Mouse (Mus musculus) lung, adult 2 months (tissue): ENCODE data around the gene Cp. TPM values are rescaled to one million over a fixed set of nuclear protein-coding genes. Genes with fewer than 3 reads are reported as not detected.
"Not testable (repeated sequence)": the region's sequence is repeated elsewhere in the genome, so short reads cannot be mapped to it uniquely, and the experiment has no call there.

Experiments
- DNase-seq: peaks from one replicate; pipeline ENCODE4 v3.0.0; 2022
- H3K4me1 ChIP-seq: fragments of 200-500 bp; 2 replicates; pipeline ENCODE4 v1.6.1; 2011; ENCODE audit warnings: low read length; ENCODE audit not compliant: control insufficient read depth, insufficient read depth
- H3K4me3 ChIP-seq: fragments of 200-500 bp; replicated peaks from 2 replicates; pipeline ENCODE3; 2011; ENCODE audit warnings: low read depth, mild to moderate bottlenecking, control low read depth, low read length; ENCODE audit errors: extremely low read depth
- CTCF ChIP-seq: fragments of 200-500 bp; IDR thresholded peaks from 2 replicates; pipeline ENCODE4 v1.5.1; 2011; ENCODE audit warnings: mild to moderate bottlenecking, low read length, control low read depth; ENCODE audit not compliant: insufficient read depth
- POLR2A ChIP-seq: fragments of 200-500 bp; IDR thresholded peaks from 2 replicates; pipeline ENCODE4 v1.6.1; 2011; ENCODE audit warnings: low read depth, mild to moderate bottlenecking, control low read depth, low read length, borderline replicate concordance; ENCODE audit errors: extremely low read depth
- WGBS: fragments of 180-500 bp; shearing (Covaris S2); methylation state at CpG from one replicate; pipeline ENCODE4 v1.1.7; 2018; 5-methylcytosine and 5-hydroxymethylcytosine counted together
- polyA plus RNA-seq: library from polyadenylated mRNA; depleted of rRNA; stranded (reverse); fragments of >200 nt; gene quantifications from 2 replicates; pipeline ENCODE4 v1.2.3, GENCODE M21; 2012

Gene Cp
- polyA plus RNA-seq, 1 experiment: 47.8 TPM

DNA sequence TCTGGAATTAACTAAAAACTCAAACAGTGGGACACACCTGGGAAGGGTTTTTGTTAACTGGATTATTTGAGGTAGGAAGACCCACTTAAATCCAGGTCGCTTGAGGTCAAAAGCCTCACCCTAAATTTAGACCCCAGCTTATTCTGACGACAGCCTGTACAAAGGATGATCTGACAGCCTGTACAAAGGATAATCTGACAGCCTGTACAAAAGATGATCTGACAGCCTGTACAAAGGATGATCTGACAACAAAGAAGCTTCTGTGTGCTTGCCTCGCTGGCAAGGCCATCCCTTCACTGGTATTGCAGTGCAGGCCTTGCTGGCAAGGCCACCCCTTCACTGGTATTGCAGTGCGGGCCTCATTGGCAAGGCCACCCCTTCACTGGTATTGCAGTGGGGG is 44.0 kb downstream of the Cp start:
- 86% methylated on average over 4 of the region's 4 CpGs for WGBS

DNA sequence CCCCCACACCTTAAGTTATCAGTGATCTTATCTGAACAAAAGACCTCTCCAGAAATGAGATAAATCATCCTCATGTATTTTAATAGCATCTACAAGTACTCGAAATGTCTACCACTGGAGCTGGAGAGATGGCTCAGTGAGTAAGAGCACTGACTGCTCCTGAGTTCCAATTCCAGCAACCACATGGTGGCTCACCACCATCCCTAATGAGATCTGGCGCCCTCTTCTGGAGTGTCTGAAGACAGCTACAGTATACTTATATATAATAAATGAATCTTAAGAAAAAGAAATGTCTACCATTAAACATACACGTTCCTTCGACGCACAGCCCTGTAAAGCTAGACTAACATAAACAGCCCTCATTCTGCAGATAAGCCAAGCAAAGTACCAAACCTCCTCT is 45.9 kb downstream of the Cp start:
- no peak for DNase-seq
- Histone ChIP-seq H3K4me3 (no peak overlapping the region), H3K4me1 (no peaks in the 10 kb centered on the region)
- TF ChIP-seq POLR2A (no peak), CTCF (peak; percentile 22; the same call in 1 of the 2 replicates)
- WGBS: 73% methylated on average over 5 of the region's 5 CpGs

More for the DNA sequence above, 44.0 kb downstream of the Cp start:
- no peak for DNase-seq
- no peak for TF ChIP-seq CTCF
- no peak for TF ChIP-seq POLR2A
- Histone ChIP-seq H3K4me1 (no peaks in the 10 kb centered on the region), H3K4me3 (no peak overlapping the region)

DNA sequence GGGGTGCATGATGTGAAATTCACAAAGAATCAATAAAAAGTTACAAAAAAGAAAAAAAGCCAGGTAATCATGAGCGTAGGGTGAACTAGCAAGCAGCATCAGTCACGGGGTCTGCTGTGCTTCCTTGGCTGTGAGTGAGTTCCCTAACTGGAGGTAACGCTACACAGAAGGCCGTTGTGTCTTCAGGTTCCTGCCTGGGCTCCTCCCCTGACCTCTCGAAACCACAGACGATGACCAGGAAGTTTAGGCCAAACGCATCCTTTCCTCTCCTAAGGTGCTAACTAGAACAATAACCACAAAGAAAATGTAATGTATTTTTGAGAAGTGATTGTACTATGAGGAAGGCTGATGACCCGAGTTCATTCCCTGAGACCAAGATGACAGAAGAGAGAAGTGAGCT is 47.6 kb downstream of the Cp start:
- no peak overlapping the region for H3K4me3 ChIP-seq
- WGBS: 75% methylated on average over 8 of the region's 8 CpGs
- DNase-seq: no peak
- no peaks in the 10 kb centered on the region for H3K4me1 ChIP-seq
- TF ChIP-seq POLR2A (no peak), CTCF (no peak)

DNA sequence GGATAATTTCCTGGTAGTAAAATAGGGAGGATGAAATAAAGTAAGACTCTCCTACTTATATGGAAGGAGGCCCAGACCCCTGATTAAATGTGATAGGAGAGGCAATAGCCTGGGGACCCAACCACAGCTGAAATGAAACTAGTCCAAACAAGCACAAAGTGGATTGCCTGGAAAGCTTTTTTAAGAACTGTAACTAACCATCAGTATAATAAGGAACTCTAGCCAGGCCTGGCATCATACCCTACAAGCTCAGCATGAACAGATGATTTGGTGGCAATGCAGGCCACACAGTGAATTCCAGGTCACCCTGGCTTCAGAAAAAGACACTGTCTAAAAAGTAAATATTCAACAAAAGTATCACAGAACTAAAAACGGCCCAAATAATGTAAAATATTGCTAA is 48.8 kb downstream of the Cp start:
- no peak overlapping the region for H3K4me3 ChIP-seq
- H3K4me1 ChIP-seq: no peaks in the 10 kb centered on the region
- 57% methylated on average over 1 of the region's 1 CpGs for WGBS
- no peak for DNase-seq
- no peak for TF ChIP-seq POLR2A
- TF ChIP-seq CTCF: no peak

DNA sequence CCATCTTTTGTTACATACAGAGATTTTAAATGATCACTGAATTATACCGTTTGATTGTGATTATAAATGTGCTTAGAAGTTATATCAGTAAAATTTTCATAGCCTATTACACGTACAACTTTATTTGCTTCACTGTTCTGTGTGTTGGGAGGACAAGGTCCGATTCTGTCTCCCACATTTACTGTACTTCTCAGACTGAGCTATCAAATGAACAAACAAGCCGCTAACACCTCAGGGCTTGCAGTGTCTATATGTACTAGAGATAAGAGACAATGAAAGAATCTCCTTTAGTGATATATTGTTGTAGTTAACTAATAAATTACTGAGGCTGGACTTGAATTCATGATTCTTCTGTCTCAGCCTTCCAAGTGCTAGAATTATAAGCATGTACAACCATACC is 50.4 kb downstream of the Cp start:
- TF ChIP-seq CTCF (no peak), POLR2A (no peak)
- Histone ChIP-seq H3K4me3 (no peak overlapping the region), H3K4me1 (no peaks in the 10 kb centered on the region)
- 87% methylated on average over 4 of the region's 4 CpGs for WGBS
- DNase-seq: no peak

DNA sequence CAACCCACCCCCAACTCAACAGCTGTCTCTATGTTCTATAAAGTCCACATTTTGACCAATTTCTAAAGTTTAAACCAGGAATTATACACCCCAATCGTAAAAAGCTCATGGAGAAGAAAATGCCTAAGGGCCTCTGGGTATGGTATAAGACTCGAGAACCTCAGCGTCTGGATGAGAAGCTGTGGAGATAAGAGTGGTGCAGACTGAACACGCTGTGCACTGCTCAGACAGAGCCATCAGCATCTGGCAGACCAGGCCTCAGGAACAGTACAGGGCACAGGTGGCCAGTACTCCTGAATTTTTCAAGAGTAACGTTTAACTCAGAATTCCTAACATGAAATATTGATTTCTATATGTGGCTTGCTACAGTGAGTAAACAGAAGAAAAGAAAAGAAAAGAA is 50.9 kb downstream of the Cp start:
- Histone ChIP-seq H3K4me3 (no peak overlapping the region), H3K4me1 (no peaks in the 10 kb centered on the region)
- WGBS: 89% methylated on average over 5 of the region's 5 CpGs
- no peak for TF ChIP-seq CTCF
- no peak for TF ChIP-seq POLR2A
- DNase-seq: no peak

DNA sequence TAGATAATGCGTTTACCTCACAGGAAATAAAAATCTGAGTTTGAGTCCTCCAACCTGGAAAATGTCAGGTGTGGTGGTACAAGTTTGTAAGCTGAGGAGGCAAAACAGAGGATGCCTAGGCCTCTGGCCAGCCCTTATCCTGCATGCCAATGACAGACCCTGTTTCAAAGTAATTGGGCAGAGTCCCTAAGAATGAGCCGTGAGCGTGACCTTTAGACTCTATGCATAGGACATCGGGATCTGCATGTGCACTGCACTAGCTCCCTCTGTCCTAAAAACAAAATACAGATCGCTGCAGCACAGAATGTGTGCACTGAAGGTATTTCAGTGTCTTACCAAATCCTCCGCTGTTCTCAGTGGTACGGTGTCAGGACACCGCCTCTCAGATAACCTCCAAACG is 53.6 kb downstream of the Cp start:
- WGBS: 92% methylated on average over 9 of the region's 9 CpGs
- Histone ChIP-seq H3K4me3 (no peak overlapping the region), H3K4me1 (no peaks in the 10 kb centered on the region)
- TF ChIP-seq CTCF: no peak
- TF ChIP-seq POLR2A: no peak
- DNase-seq: no peak

DNA sequence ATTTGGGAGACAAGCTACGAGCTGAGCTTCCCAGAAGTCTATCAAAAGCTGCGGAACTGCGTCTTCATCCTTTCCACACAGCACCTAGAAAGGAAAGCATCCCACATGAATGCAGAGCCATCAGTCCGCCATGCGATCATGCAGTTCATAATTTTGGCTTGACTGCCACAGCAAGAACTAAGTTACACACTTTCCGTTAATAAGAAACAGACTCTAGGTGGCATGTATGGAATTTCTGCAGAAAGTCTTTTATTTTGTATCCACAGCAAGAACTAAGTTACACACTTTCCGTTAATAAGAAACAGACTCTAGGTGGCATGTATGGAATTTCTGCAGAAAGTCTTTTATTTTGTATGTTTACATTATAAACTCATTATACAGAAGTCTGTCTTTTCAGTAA is 54.1 kb downstream of the Cp start:
- not testable (repeated sequence) for H3K4me1 ChIP-seq, DNase-seq, H3K4me3 ChIP-seq
- WGBS: 86% methylated on average over 7 of the region's 7 CpGs

DNA sequence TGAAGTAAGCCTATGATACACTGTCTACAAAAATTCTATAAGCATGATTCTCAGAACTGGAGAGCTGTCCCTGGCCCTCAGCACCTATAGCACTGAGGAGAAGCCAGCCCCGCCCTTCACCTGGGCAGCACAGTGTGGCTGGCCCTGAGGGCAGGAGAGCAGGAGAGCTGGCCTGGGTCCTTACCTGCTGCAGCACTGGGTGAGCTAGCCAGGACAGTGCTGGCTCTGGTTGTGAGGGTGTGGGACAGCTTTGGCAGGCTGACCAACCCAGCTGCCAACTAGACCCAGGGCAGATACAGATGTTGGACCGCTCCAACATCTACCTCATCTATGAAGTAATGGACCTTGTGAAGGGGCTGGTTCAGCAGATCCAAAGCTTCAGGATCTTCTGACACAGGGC is 57.6 kb downstream of the Cp start:
- TF ChIP-seq POLR2A: no peak
- no peak for TF ChIP-seq CTCF
- no peak overlapping the region for H3K4me3 ChIP-seq
- no peaks in the 10 kb centered on the region for H3K4me1 ChIP-seq
- 94% methylated on average over 2 of the region's 2 CpGs for WGBS
- DNase-seq: no peak

DNA sequence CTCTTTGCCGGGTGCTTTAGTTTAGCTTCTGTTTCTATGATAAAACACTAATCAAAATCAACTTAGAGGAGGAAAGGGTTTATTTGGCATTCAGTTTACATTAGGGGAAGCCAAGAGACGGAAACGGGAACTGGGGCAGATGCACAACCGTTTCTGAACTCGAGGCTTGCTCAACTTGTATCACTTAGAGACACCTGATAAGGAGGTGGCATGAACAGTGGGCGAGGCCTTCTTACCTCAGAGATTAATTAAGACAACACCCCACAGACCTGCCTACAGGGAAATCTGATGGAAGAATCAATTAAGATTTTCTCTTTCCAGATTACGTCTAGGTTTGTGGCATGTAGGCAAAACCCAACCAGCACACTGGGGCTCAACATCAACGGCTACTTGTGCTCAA is 61.2 kb downstream of the Cp start:
- Histone ChIP-seq H3K4me3 (no peak overlapping the region), H3K4me1 (no peaks in the 10 kb centered on the region)
- 69% methylated on average over 8 of the region's 8 CpGs for WGBS
- DNase-seq: no peak
- TF ChIP-seq POLR2A (no peak), CTCF (no peak)

DNA sequence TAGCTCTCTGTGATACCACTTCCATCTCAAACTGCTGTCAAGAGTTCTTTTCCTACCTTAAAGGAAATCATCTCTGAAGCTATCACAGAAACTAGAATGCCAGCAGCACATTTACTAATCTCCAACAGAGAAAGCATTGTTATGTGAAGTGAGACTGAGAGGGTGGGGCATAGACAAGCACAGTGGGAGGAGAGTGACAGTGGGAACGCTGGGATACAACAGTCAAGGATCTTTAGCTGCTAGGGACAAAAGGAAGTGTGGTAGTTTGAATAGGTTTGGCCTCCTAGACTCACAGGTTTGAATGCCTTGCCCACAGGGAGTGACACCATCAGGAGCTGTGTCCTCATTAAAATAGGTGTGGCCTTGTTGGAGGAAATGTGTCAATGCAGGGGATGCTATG is 67.0 kb downstream of the Cp start:
- no peak for DNase-seq
- Histone ChIP-seq H3K4me1 (no peaks in the 10 kb centered on the region), H3K4me3 (no peak overlapping the region)
- TF ChIP-seq POLR2A: no peak
- no peak for TF ChIP-seq CTCF
- 56% methylated on average over 1 of the region's 1 CpGs for WGBS
